Mouse (Mus musculus) forebrain, embryonic 16.5 days (tissue): ENCODE measurements around the gene Ddhd1. TPM values are rescaled to one million over a fixed set of nuclear protein-coding genes. Genes with fewer than 3 reads are reported as not detected.
A peak's percentile ranks its signal among the peaks of the same experiment; 100 is the strongest.

Source experiments
- ATAC-seq: fragments of 200-750 bp; cut with Nextera tagmentation; 2 replicates; pipeline ENCODE4 v1.8.0; 2017; ENCODE audit warnings: mild to moderate bottlenecking, moderate library complexity
- H3K27ac ChIP-seq: fragments of 300-500 bp; sonication (generic); 2 replicates; pipeline ENCODE4 v1.5.1; 2014; ENCODE audit warnings: low read length, control low read depth
- H3K27me3 ChIP-seq: fragments of 300-500 bp; sonication (generic); replicated peaks from 2 replicates; pipeline ENCODE4 v1.6.1; 2014; ENCODE audit warnings: low read length; ENCODE audit not compliant: control insufficient read depth, insufficient read depth
- H3K36me3 ChIP-seq: fragments of 300-500 bp; sonication (generic); 2 replicates; pipeline ENCODE4 v1.6.1; 2014; ENCODE audit not compliant: control insufficient read depth, insufficient read depth
- H3K4me1 ChIP-seq: fragments of 300-500 bp; sonication (generic); replicated peaks from 2 replicates; pipeline ENCODE4 v1.6.1; 2014; ENCODE audit warnings: low read length; ENCODE audit not compliant: control insufficient read depth, insufficient read depth
- H3K4me2 ChIP-seq: fragments of 300-500 bp; sonication (generic); 2 replicates; pipeline ENCODE4 v1.6.1; 2014; ENCODE audit warnings: mild to moderate bottlenecking, low read length, control low read depth
- H3K4me3 ChIP-seq: fragments of 300-500 bp; sonication (generic); replicated peaks from 2 replicates; pipeline ENCODE4 v1.5.1; 2014; ENCODE audit warnings: mild to moderate bottlenecking, low read length, control low read depth
- H3K9ac ChIP-seq: fragments of 300-500 bp; sonication (generic); replicated peaks from 2 replicates; pipeline ENCODE4 v1.6.1; 2014; ENCODE audit warnings: low read depth, low read length, control low read depth
- H3K9me3 ChIP-seq: fragments of 300-500 bp; sonication (generic); 2 replicates; pipeline ENCODE4 v1.6.1; 2016; ENCODE audit warnings: low read length; ENCODE audit not compliant: control insufficient read depth
- WGBS: fragments of 180-500 bp; shearing (Covaris S2); extraction: QIAGEN DNeasy Blood & Tissue Kit; methylation state at CpG from one replicate; pipeline ENCODE4 v1.1.7; 2014; 5-methylcytosine and 5-hydroxymethylcytosine counted together
- polyA plus RNA-seq: library from polyadenylated mRNA; unstranded; fragments of >200 nt; fragmentation: Nextera tagmentation; extraction: Ambion mirVana; gene quantifications from 2 replicates; pipeline ENCODE4 v1.2.1, GENCODE M21; 2015

The Ddhd1 gene
- polyA plus RNA-seq: 16.8 and 18.2 TPM in 2 replicates

GRCm38 (mm10) chr14:45657641-45658611, at the start of gene Ddhd1:
Gene Ddhd1 (minus strand): TSS chr14:45658143.
- peak within 1 kb of the TSS; percentile 93 for H3K27ac ChIP-seq
- peak within 1 kb of the TSS; percentile 76 for H3K4me2 ChIP-seq
- under 1% methylated on average over 115 of the region's 123 CpGs for WGBS
- peak; percentile 95 for ATAC-seq
- no peaks in the 10 kb centered on the region for H3K27me3 ChIP-seq
- no peaks in the 10 kb centered on the region for H3K9me3 ChIP-seq
- peaks cover 32% of the 10 kb centered on the region for H3K4me1 ChIP-seq
- peak within 1 kb of the TSS; percentile 93 for H3K4me3 ChIP-seq
- no peaks in the 10 kb centered on the region for H3K36me3 ChIP-seq
- H3K9ac ChIP-seq: peak within 1 kb of the TSS; percentile 89

GRCm38 (mm10) chr14:45707176-45707910, 49.4 kb upstream of the Ddhd1 start:
- Histone ChIP-seq H3K4me1 (no peaks in the 10 kb centered on the region), H3K4me2 (no peak overlapping the region), H3K9me3 (0 out of 2 replicates have a peak, but pooled peaks cover 3% of the 10 kb centered on the region), H3K27me3 (no peaks in the 10 kb centered on the region), H3K27ac (no peak overlapping the region), H3K4me3 (no peak overlapping the region), H3K9ac (no peak overlapping the region), H3K36me3 (no peaks in the 10 kb centered on the region)
- WGBS: 62% methylated on average over 3 of the region's 3 CpGs
- no peak for ATAC-seq

GRCm38 (mm10) chr14:45700031-45700572, 42.2 kb upstream of the Ddhd1 start:
- Histone ChIP-seq H3K4me2 (no peak overlapping the region), H3K4me1 (no peaks in the 10 kb centered on the region), H3K27me3 (no peaks in the 10 kb centered on the region), H3K27ac (no peak overlapping the region), H3K9ac (no peak overlapping the region), H3K9me3 (0 out of 2 replicates have a peak, but pooled peaks cover 3% of the 10 kb centered on the region), H3K36me3 (no peaks in the 10 kb centered on the region), H3K4me3 (no peak overlapping the region)
- no peak for ATAC-seq
- 86% methylated on average over 6 of the region's 6 CpGs for WGBS

GRCm38 (mm10) chr14:45698867-45699266, 40.9 kb upstream of the Ddhd1 start:
- ATAC-seq: no peak
- Histone ChIP-seq H3K4me1 (no peaks in the 10 kb centered on the region), H3K36me3 (no peaks in the 10 kb centered on the region), H3K4me2 (no peak overlapping the region), H3K27me3 (no peaks in the 10 kb centered on the region), H3K9ac (no peak overlapping the region), H3K9me3 (0 out of 2 replicates have a peak, but pooled peaks cover under 1% of the 10 kb centered on the region), H3K4me3 (no peak overlapping the region), H3K27ac (no peak overlapping the region)
- 40% methylated on average over 3 of the region's 3 CpGs for WGBS

GRCm38 (mm10) chr14:45696098-45696497, 38.2 kb upstream of the Ddhd1 start:
- no peak overlapping the region for H3K27ac ChIP-seq
- 97% methylated on average over 2 of the region's 2 CpGs for WGBS
- H3K9me3 ChIP-seq: no peaks in the 10 kb centered on the region
- H3K27me3 ChIP-seq: no peaks in the 10 kb centered on the region
- H3K4me3 ChIP-seq: no peak overlapping the region
- H3K4me1 ChIP-seq: no peaks in the 10 kb centered on the region
- H3K9ac ChIP-seq: no peak overlapping the region
- H3K4me2 ChIP-seq: no peak overlapping the region
- no peaks in the 10 kb centered on the region for H3K36me3 ChIP-seq
- ATAC-seq: no peak

GRCm38 (mm10) chr14:45693891-45694290, 35.9 kb upstream of the Ddhd1 start:
- Histone ChIP-seq H3K9ac (no peak overlapping the region), H3K4me3 (no peak overlapping the region), H3K36me3 (no peaks in the 10 kb centered on the region), H3K27me3 (no peaks in the 10 kb centered on the region), H3K4me2 (no peak overlapping the region), H3K4me1 (peaks cover 4% of the 10 kb centered on the region; the same call in 1 of the 2 replicates), H3K9me3 (no peaks in the 10 kb centered on the region), H3K27ac (no peak overlapping the region)
- WGBS: 100% methylated on average over 2 of the region's 2 CpGs
- ATAC-seq: no peak

- ATAC-seq: peak; percentile 96
- peak overlapping the region; percentile 65 for H3K9ac ChIP-seq
- peak overlapping the region; percentile 57 for H3K4me3 ChIP-seq
- no peaks in the 10 kb centered on the region for H3K27me3 ChIP-seq
- H3K27ac ChIP-seq: peak overlapping the region; percentile 38; the same call in 1 of the 2 replicates
- peaks cover 4% of the 10 kb centered on the region; the same call in 1 of the 2 replicates for H3K4me1 ChIP-seq
- under 1% methylated on average over 16 of the region's 16 CpGs for WGBS
- no peaks in the 10 kb centered on the region for H3K9me3 ChIP-seq
- no peaks in the 10 kb centered on the region for H3K36me3 ChIP-seq
- H3K4me2 ChIP-seq: peak overlapping the region; percentile 68
These were observed 32.7 kb upstream of the Ddhd1 start for GRCm38 (mm10) chr14:45690520-45691246.

GRCm38 (mm10) chr14:45685313-45685712, 27.4 kb upstream of the Ddhd1 start:
- Histone ChIP-seq H3K9me3 (no peaks in the 10 kb centered on the region), H3K4me3 (no peak overlapping the region), H3K27me3 (no peaks in the 10 kb centered on the region), H3K36me3 (no peaks in the 10 kb centered on the region), H3K27ac (no peak overlapping the region), H3K9ac (no peak overlapping the region), H3K4me2 (no peak overlapping the region), H3K4me1 (peaks cover under 1% of the 10 kb centered on the region; the same call in 1 of the 2 replicates)
- 89% methylated on average over 2 of the region's 2 CpGs for WGBS
- no peak for ATAC-seq
